Mouse (Mus musculus) neural tube, embryonic 11.5 days (tissue): ENCODE data around the gene Exoc8. TPM values are rescaled to one million over a fixed set of nuclear protein-coding genes. Genes with fewer than 3 reads are reported as not detected.

Experiments used
- ATAC-seq: fragments of 200-750 bp; cut with Nextera tagmentation; 2 replicates; pipeline ENCODE4 v1.8.0; 2017; ENCODE audit warnings: moderate number of reproducible peaks, mild to moderate bottlenecking, moderate TSS enrichment, moderate library complexity; ENCODE audit not compliant: insufficient read depth, low FRiP score, low TSS enrichment
- DNase-seq: peaks from one replicate; pipeline ENCODE4 v3.0.0-alpha.2; 2015; ENCODE audit warnings: low spot score
- H3K27ac ChIP-seq: fragments of 300-500 bp; sonication (generic); 2 replicates; pipeline ENCODE4 v1.5.1; 2014; ENCODE audit warnings: low read depth, mild to moderate bottlenecking, low read length
- H3K27me3 ChIP-seq: fragments of 300-500 bp; sonication (generic); 2 replicates; pipeline ENCODE4 v1.6.1; 2014; ENCODE audit warnings: mild to moderate bottlenecking, low read length, mixed read lengths; ENCODE audit not compliant: control insufficient read depth, insufficient read depth
- H3K36me3 ChIP-seq: fragments of 300-500 bp; sonication (generic); 2 replicates; pipeline ENCODE4 v1.6.1; 2014; ENCODE audit warnings: mild to moderate bottlenecking, low read length, moderate library complexity, mixed read lengths; ENCODE audit not compliant: control insufficient read depth, insufficient read depth
- H3K4me1 ChIP-seq: fragments of 300-500 bp; sonication (generic); 2 replicates; pipeline ENCODE4 v1.6.1; 2014; ENCODE audit warnings: low read length, mixed read lengths; ENCODE audit not compliant: control insufficient read depth, insufficient read depth
- H3K4me2 ChIP-seq: fragments of 300-500 bp; sonication (generic); 2 replicates; pipeline ENCODE4 v1.6.1; 2014; ENCODE audit warnings: low read depth, mild to moderate bottlenecking, moderate library complexity
- H3K4me3 ChIP-seq: fragments of 300-500 bp; sonication (generic); 2 replicates; pipeline ENCODE4 v1.5.1; 2014; ENCODE audit warnings: low read depth, low read length
- H3K9ac ChIP-seq: fragments of 300-500 bp; sonication (generic); 2 replicates; pipeline ENCODE4 v1.6.1; 2014; ENCODE audit warnings: mild to moderate bottlenecking, low read length
- H3K9me3 ChIP-seq: fragments of 300-500 bp; sonication (generic); 2 replicates; pipeline ENCODE4 v1.6.1; 2016; ENCODE audit warnings: low read length; ENCODE audit not compliant: control insufficient read depth
- WGBS: fragments of 180-500 bp; shearing (Covaris S2); extraction: QIAGEN DNeasy Blood & Tissue Kit; methylation state at CpG from one replicate; pipeline ENCODE4 v1.1.7; 2014; 5-methylcytosine and 5-hydroxymethylcytosine counted together
- polyA plus RNA-seq: library from polyadenylated mRNA; unstranded; fragments of >200 nt; fragmentation: Nextera tagmentation; extraction: Ambion mirVana; gene quantifications from 2 replicates; pipeline ENCODE4 v1.2.1, GENCODE M21; 2014

Exoc8 gene
- polyA plus RNA-seq, 1 experiment from 2014 or later: 7.7 TPM

GRCm38 (mm10) chr8:124929006-124929405 lies 31.5 kb upstream of the Exoc8 start:
- no peak for ATAC-seq
- H3K4me3 ChIP-seq: no peak overlapping the region

GRCm38 (mm10) chr8:124926351-124926771 lies 28.9 kb upstream of the Exoc8 start:
- Histone ChIP-seq H3K27me3 (no peaks in the 10 kb centered on the region), H3K27ac (no peak overlapping the region), H3K4me3 (no peak overlapping the region), H3K9ac (no peak overlapping the region), H3K9me3 (no peaks in the 10 kb centered on the region), H3K4me2 (no peak overlapping the region), H3K4me1 (no peaks in the 10 kb centered on the region), H3K36me3 (no peaks in the 10 kb centered on the region)
- no peak for ATAC-seq
- WGBS: 88% methylated on average over 10 of the region's 10 CpGs
- no peak for DNase-seq

More at GRCm38 (mm10) chr8:124929006-124929405, 31.5 kb upstream of the Exoc8 start:
- no peak overlapping the region for H3K27ac ChIP-seq
- H3K9me3 ChIP-seq: no peaks in the 10 kb centered on the region
- no peaks in the 10 kb centered on the region for H3K36me3 ChIP-seq
- WGBS: 94% methylated on average over 11 of the region's 11 CpGs
- DNase-seq: no peak
- H3K27me3 ChIP-seq: no peaks in the 10 kb centered on the region
- H3K4me2 ChIP-seq: no peak overlapping the region
- H3K9ac ChIP-seq: no peak overlapping the region
- H3K4me1 ChIP-seq: no peaks in the 10 kb centered on the region

GRCm38 (mm10) chr8:124925544-124926266 lies 28.2 kb upstream of the Exoc8 start:
- H3K27ac ChIP-seq: no peak overlapping the region
- no peaks in the 10 kb centered on the region for H3K27me3 ChIP-seq
- H3K4me3 ChIP-seq: no peak overlapping the region
- H3K4me2 ChIP-seq: no peak overlapping the region
- H3K4me1 ChIP-seq: no peaks in the 10 kb centered on the region
- no peaks in the 10 kb centered on the region for H3K9me3 ChIP-seq
- no peaks in the 10 kb centered on the region for H3K36me3 ChIP-seq
- DNase-seq (no peak), ATAC-seq (no peak)
- WGBS: 85% methylated on average over 14 of the region's 14 CpGs
- H3K9ac ChIP-seq: no peak overlapping the region

GRCm38 (mm10) chr8:124923971-124924652 lies 26.6 kb upstream of the Exoc8 start:
- Histone ChIP-seq H3K27me3 (no peaks in the 10 kb centered on the region), H3K4me3 (no peak overlapping the region), H3K36me3 (no peaks in the 10 kb centered on the region), H3K4me1 (no peaks in the 10 kb centered on the region), H3K27ac (no peak overlapping the region), H3K9ac (no peak overlapping the region), H3K9me3 (no peaks in the 10 kb centered on the region), H3K4me2 (no peak overlapping the region)
- ATAC-seq: no peak
- no peak for DNase-seq
- WGBS: 86% methylated on average over 15 of the region's 15 CpGs

GRCm38 (mm10) chr8:124922490-124923089 lies 25.1 kb upstream of the Exoc8 start:
- no peak overlapping the region for H3K4me3 ChIP-seq
- WGBS: 87% methylated on average over 11 of the region's 11 CpGs
- H3K4me1 ChIP-seq: no peaks in the 10 kb centered on the region

GRCm38 (mm10) chr8:124921369-124922279 lies 24.1 kb upstream of the Exoc8 start:
- H3K27me3 ChIP-seq: no peaks in the 10 kb centered on the region
- H3K4me1 ChIP-seq: no peaks in the 10 kb centered on the region
- whole genome bisulfite sequencing: 87% methylated on average over 18 of the region's 18 CpGs
- H3K27ac ChIP-seq: no peak overlapping the region
- H3K9ac ChIP-seq: no peak overlapping the region
- H3K9me3 ChIP-seq: no peaks in the 10 kb centered on the region
- no peak overlapping the region for H3K4me3 ChIP-seq
- no peak for DNase-seq
- no peak overlapping the region for H3K4me2 ChIP-seq
- no peak for ATAC-seq
- H3K36me3 ChIP-seq: no peaks in the 10 kb centered on the region

More at GRCm38 (mm10) chr8:124922490-124923089, 25.1 kb upstream of the Exoc8 start:
- Histone ChIP-seq H3K36me3 (no peaks in the 10 kb centered on the region), H3K9ac (no peak overlapping the region), H3K27me3 (no peaks in the 10 kb centered on the region), H3K27ac (no peak overlapping the region), H3K9me3 (no peaks in the 10 kb centered on the region), H3K4me2 (no peak overlapping the region)
- no peak for DNase-seq
- no peak for ATAC-seq

- Histone ChIP-seq H3K4me2 (no peak overlapping the region), H3K9ac (no peak overlapping the region), H3K27ac (no peak overlapping the region), H3K36me3 (peaks cover 9% of the 10 kb centered on the region; the same call in 1 of the 2 replicates), H3K4me3 (no peak overlapping the region), H3K4me1 (no peaks in the 10 kb centered on the region), H3K9me3 (no peaks in the 10 kb centered on the region), H3K27me3 (no peaks in the 10 kb centered on the region)
- no peak for DNase-seq
- 80% methylated on average over 18 of the region's 18 CpGs for WGBS
- no peak for ATAC-seq
Measured at GRCm38 (mm10) chr8:124917741-124918484, 20.4 kb upstream of the Exoc8 start.

GRCm38 (mm10) chr8:124914061-124914460 lies 16.6 kb upstream of the Exoc8 start:
- ATAC-seq (no peak), DNase-seq (no peak)
- H3K9ac ChIP-seq: no peak overlapping the region
- no peaks in the 10 kb centered on the region for H3K4me1 ChIP-seq
- H3K27ac ChIP-seq: no peak overlapping the region
- no peak overlapping the region for H3K4me3 ChIP-seq
- no peak overlapping the region for H3K4me2 ChIP-seq
- WGBS: 96% methylated on average over 5 of the region's 5 CpGs
- no peaks in the 10 kb centered on the region for H3K9me3 ChIP-seq
- H3K27me3 ChIP-seq: no peaks in the 10 kb centered on the region
- peaks cover 9% of the 10 kb centered on the region for H3K36me3 ChIP-seq
